Mouse (Mus musculus) NIH3T3 (cell line): ENCODE data around the gene Epha2.

Experiments
- DNase-seq: peaks from one replicate; pipeline ENCODE4 v3.0.0-alpha.2; 2012; ENCODE audit warnings: low read depth

Gene Epha2

DNA sequence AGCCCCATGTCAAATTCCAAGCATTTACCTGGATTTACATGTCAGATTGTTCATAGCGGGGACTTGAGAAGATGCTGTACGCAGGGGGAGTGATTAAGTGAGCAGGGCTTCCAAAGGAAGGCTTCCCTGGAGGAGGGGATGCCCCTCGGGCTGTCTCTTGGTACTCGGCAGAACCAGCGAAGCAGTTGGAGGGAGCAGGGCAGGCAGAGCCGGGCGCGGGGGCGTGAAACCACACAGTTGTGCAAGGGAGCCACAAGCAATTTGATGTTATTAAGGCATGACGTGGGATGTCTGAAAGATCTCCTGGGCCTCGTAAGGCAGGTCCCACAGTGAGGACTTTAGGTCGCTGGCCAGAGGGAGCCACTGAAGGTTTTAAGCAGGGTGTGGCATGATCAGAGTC, 28.9 kb downstream of the Epha2 start:
- peak; percentile 82 for DNase-seq

DNA sequence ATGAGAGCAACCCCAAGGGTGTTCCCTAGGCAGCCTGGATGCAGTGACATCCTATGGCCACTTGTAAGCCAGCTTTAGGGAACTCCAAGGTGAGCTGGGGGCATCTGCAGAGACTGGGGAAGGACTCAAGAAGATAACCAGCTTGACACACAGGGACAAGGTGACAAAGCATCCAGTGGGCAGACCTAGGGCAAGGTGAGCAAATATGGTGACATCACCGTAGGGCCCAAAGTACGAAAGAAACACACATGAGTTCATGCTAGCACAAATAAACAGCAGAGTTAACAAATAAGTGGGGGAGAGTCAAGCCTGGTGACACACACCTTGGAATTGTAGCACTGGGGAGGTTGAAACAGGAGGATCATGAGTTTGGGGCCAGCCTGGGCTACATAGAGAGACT, 30.4 kb downstream of the Epha2 start:
- DNase-seq: no peak

DNA sequence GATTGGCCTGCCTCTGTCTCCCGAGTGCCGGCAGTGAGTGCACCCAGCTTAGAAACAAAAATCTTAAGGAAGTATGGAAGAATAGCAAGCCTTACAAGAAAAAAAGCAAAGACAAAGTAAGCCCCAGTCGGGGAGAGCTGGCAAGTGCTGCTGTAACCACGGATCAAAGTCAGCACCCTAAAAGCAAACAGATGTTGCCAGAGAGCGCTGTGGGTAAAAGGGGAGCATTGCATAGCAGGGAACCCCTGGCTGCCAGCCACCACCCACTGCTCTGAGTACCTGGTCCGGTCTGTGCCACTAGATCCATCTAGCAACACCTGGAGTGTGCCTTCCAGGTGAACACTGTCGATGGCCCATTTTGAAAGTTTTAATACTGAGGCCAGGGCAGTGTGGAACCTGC, 31.2 kb downstream of the Epha2 start:
- peak; percentile 66 for DNase-seq

DNA sequence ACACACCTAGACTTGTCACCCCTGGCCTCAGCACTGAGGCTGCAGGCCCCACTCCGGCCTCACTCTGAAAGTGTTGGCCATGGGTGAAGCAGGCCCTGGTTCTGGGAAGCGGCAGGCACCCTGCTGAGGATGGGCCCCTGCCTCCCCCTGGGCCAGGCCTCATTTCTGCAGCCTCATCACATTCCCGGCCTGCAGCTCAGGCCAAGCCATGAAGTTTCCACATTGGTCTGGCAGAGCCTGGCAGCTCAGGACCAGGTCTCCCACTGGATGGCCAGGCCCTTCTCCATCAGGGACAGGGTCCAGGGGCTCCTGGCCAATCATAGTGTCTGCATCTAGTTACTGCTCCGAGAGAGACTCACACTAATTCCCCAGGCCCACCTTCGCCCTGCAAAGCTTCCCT, 33.7 kb downstream of the Epha2 start:
- DNase-seq: peak; percentile 53

DNA sequence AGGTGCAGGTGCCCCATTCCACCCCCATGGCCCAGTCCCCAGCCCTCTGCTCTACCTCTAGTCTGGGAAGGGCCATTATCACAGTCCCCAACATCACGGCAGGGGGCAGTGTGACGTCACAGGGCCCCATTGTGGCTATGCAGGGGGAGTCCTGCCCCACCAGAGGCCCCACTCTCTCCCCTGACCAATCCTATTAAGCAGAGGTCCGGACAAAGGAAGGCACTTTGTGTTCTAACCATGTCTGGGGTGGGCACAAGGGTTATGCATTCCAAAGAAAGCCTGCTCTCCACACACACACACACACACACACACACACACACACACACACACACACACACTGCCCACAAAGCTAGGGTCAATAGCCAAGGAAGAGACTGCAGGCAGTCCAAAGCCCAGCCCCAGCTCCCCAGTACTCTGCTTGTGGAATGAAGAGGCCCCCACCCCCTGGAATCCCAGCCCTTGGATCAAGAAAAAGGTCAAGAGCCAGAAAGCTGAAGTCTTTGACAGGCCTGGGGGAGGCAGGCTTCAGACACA, 34.3 kb downstream of the Epha2 start:
- DNase-seq: no peak

DNA sequence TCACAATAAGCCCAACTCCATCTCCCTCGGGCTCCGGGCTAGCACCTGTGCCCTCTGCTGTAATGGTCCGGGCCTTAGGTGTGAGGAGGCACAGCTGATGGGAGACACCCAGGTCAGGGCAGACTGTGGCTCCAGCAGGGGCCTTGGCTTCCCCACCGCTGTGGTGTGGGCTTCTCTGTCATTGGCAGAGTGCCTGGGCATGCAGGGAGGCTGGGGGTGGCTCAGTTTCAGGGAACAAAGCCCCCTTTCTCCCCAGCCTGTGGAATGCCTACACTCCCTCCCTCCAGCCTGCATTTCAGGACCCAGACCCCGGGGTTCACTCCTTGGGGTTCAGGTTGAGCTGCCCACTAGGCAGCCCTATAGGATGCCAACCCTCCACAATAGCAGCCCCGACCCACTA, 35.2 kb downstream of the Epha2 start:
- DNase-seq: no peak

DNA sequence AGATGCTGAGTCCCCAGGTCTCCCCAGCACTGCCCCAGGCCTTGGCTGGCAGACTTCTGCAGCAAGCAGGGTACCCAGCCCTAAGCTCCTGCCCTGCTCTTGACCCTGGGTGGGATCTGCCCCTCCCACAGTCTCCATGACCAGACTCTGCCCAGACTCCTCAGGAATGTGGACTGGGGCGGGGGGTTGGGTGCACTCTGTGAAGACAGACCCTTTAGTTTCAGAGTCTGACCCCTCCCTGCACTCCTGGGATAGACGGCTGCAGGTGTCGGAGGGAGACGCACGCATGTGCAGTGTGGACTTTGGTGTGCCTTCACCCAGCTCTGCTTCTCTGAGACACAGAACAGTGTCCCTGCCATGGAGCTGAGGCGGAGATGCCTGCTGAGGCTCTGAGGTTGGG, 36.9 kb downstream of the Epha2 start:
- DNase-seq: no peak

DNA sequence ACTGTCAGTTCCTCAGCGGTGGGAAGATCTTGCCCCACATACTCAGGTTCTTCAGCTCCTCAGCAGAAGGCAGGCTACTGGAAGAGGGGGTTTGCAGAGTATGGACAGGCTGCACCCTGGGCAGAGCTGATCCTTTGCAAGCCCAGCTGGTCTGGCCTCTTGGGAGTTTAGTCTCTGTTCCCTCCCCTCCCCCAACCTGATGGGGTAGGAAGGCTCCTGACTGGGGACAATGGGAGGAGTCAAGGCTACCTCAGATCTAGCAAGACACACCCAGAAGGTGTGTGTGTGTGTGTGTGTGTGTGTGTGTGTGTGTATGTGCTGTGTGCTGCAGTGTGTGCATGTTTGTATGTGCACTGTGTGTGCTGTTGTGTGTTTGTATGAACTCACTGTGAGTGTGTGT, 37.8 kb downstream of the Epha2 start:
- DNase-seq: peak; percentile 54

DNA sequence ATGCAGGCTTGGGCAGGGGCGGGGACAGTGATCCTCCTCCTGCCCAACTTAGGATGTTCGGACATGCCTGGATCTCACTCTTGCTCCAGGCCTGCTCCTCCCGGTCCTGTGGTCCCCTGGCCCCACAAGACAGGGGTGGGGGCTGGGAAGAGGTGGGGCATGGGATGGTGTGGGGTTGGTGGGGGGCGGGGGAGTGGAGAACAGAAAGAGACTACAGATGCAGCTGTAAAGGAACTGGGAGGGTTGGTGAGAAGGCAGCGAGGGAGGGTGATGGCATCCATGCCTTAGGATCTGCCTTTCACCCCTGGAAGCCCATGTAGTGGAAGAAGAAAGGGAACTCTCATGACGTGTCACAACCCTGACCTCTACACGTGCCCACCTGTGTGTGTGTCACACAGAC, 40.4 kb downstream of the Epha2 start:
- DNase-seq: no peak

DNA sequence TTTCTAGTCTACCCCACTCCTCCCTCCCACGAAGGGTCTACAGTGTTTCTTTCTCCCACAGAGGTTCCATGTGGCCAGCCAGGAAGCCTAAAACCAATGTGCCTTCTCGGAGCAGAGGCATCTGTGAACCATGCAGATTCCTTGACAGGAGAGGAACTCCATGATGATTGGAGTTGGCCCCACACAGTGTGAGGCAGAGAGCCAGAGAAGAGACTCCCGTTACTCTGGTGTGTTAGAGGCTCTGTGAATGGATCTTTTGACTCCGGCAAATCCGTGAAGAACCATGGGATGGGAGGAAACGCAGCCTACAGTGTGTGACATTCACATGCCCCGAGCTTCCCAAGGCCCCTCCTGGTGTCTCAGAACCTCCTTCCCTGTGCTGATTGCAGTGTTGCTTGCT, 42.5 kb downstream of the Epha2 start:
- DNase-seq: no peak

DNA sequence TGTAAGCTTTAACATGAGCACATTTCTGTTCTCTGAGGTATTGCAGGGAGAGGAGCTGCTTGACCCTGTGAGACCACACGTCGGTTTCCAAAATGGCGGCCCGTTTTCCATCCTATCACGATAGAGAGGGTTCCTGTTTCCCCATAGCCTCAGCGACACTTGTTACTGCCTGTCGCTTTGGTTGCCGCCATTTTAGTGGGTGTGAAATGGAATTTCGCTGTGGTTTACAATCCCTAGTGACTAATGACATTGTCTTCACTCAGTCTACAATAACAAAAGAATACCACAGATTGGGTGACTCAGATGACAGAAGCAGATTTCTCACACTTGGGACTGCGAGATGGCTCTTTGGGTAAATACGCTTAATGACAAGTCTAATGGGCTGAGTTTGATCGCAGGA, 44.2 kb downstream of the Epha2 start:
- DNase-seq: no peak

DNA sequence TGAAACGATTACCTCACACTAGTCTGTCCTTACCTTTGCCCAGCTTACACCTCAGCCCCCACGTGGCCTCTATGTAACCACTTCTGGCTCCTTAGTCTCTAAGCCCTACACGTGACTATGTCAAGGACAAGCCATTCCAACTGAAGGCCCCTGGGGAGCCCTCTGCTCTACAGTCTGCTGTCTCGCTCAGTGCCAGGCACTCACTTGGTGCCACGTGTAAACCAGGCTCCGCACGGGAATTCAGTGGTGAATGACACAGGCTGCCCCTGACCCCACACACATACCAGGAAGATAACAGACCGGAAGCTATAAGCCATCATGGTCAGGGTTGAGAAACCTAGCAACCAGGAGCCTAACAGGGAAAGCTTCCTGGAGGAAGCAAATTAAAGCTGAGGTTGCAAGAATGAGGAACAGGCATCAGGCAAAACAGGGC, 46.3 kb downstream of the Epha2 start:
- DNase-seq: no peak

DNA sequence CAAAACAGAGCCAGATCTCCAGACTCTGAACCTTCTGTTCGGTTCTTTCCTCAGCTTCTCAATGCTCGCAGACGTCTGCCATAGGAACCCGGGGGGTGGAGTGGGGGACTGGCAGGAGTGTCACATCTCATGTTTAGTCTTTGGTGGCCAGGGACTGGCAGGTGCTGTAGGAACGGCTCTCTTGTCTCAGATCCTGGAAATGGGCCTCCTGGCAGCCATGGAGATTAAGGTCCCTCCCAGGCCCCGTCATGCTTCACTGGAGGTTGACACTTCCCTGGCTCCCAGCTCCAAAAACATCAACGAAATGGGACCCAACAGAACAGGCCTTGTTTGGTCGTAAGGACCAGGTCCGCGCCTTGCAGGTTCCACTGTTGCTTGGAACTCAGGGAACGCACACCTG, 47.6 kb downstream of the Epha2 start:
- DNase-seq: no peak

DNA sequence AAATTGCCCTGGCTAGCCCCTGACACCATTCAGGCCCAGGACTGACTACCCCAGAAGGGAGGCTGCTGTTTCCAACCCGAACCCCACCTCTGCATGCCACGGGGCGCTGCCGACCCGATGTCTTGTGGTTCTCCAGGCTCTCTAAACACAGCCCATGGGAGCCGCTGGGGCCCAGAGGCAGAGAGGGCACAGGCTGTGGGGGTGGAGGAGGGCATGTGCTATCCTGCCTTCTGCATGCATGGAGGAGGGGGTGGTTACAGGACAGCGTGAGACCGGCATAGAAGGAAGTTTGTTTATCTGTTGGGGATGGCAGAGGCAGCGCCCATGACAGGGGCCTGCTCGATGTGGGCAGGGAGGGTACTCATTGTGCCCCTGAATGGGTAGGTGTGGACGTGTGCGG, 49.0 kb downstream of the Epha2 start:
- no peak for DNase-seq

DNA sequence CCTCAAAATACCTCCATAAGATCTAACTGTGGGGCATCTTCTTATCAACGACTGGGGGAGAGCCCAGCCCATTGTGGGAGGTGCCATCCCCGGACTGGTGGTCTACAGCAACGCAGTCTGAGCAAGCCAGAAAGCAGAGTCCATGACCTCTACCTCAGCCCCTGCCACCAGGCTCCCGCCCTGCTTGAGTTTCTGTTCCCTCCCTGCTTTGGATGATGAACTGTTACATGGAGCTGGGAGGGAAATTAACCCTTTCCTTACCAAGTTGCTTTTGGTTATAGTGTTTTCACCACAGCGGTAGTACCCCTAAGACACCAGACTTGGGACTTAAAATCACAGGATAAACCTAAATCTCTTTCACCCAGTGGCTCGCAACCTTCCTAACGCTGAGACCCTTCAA, 50.9 kb downstream of the Epha2 start:
- DNase-seq: no peak

DNA sequence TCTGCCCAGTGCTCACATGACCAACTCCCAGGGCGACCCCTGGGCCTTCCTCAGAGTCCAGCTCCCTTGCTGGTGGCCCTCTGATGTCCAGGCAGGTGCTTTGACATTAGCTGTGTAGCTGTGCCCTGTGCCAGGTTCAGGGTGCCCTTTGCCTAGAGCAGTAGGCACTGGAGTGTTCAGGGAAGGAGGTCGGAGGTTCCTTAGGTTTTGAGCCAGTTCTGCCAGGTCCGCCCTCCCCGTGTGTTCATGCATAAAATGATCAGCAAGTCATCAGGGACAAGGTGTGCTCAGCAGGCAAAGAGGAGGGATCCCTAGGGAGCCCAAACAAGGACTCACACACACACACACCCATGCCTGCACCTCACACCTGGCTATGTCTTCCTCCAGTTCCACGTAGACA, 51.9 kb downstream of the Epha2 start:
- DNase-seq: no peak

DNA sequence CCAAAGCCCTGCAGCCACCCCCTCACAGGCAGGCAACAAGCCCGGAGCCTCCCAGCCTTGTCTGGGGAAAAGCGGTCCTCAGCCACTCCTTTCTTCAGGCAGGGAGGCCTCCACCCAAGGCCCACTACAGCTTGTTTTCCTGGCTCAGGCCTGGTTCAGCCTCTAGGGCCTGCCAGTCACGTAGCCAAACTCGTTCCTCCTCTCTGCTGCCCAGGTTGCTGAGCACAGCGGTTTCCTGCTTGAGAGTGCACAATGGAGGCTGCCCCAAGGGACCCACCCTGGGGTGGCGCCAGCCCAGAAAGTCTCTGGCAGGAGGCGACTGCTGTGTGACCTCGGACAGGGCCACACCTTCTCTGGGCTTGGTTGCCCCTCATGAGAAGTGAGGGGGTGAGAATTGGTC, 52.8 kb downstream of the Epha2 start:
- no peak for DNase-seq

DNA sequence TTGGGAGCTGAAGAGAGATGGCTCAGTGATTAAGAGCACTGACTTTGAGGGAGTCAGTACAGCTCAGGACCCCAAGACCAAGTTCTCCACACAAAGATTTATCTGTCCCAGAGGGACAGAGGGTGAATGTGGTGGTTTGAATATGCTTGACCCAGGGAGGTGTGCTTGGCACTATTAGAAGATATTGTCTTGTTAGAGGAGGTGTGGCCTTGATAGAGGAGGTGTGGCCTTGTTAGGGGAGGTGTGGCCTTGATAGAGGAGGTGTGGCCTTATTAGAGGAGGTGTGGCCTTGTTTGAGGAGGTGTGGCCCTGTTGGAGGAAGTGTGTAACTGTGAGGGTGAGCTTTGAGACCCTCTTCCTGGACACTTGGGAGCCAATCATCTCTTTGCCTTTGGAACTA, 56.8 kb downstream of the Epha2 start:
- no peak for DNase-seq

DNA sequence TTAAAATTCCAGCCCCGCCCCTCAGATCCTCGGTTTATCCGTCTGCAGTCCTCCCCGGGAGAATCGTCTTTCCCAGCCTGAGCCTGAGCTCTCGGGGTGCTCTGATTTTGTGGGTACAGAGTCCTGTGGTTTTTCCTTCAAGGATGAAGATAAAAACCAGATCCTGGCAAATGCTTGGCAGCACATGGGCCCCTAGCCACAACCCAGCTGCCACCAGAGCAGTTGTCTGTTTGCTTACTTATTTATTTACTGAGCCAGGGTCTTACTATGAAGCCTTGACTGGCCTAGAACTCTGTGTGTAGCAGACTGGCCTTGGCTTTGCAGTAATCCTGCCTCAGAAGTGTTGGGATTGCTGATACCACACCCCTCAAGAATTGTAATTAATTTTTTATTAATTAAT, 58.2 kb downstream of the Epha2 start:
- no peak for DNase-seq

DNA sequence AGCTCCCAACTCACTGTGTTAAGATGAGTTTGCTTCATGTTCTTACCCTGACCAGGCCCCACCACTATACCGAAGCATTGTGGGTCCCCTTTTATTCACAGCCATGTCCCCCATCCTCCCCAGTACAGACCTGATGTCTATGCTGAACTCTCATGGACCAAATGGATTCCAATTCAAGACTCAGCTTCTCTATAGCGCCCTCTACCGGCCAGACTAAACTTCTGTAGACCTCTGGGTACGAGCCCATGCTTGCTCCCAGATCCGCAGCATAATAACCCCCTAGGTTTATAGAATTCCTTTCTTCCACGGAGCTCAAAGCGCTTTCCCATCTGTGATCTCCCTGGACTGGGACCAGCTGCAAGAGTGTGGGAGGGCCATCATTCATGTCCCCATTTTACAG, 59.8 kb downstream of the Epha2 start:
- DNase-seq: peak; percentile 67

DNA sequence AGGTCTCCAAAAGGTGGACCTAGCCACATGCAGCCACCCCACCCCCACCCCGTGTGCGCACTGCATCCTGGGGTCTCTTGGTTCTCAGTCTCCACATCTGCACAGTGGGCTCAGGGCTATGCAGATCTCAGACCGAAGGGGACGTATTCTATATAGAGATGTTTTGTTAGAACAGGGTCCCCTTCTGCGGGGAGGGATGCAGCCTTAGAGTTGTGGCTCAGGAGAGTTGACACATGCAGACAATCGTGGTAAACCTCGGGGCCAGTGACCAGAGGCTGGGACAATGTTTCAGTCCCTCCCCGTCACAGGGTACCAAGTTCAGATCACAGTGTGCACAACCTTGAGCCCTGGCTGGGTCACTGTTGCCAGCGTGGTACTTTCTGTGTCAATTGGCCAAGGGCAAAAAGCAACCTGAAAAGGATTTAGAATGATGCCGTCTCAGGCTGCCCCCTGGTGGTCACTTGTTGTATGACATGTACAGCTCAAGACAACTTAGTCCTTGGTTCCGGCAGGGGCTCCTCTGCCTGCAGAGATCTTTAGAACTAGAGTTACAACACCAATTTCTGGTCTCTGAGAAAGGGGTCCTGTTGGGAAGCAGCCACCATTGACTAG, 62.0 kb downstream of the Epha2 start:
- DNase-seq: peak; percentile 85

DNA sequence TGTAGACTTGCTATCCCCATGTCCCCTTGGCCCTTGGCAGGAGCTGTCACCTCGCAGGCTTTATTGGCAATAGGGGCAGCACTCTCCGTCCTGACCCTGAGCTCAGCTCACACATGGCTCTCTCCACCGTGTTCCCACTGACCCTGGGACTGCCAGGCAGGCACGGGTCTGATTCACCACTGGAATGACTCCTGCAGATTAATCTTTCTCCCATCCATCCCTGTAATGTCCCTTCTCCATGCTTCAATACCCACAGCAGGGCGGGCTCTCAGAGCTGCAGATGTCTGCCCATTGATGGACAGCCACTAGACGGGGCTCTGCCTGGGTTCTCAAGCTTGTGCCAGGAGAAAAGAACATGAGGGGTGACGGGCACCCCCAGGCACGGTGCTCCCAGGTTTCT, 64.1 kb downstream of the Epha2 start:
- no peak for DNase-seq

DNA sequence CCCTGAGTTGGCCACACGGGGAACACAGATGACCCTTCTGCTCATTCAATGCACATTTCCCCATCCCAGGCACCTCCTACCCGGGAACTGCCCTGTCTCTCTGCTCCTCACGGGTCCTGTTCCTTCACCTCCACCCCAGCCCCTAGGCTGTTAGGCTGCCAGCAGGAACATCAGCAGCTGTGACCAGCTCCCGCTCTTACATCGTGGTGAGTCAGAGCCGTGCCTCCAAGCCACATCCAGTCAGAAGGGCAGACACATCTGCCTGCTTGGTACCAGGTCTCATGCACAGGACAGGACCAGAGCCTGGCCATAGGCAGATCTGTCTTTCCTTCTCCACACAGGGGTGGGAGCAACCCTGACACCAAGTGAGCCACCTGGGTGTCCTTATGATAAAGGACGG, 64.8 kb downstream of the Epha2 start:
- peak; percentile 38 for DNase-seq

DNA sequence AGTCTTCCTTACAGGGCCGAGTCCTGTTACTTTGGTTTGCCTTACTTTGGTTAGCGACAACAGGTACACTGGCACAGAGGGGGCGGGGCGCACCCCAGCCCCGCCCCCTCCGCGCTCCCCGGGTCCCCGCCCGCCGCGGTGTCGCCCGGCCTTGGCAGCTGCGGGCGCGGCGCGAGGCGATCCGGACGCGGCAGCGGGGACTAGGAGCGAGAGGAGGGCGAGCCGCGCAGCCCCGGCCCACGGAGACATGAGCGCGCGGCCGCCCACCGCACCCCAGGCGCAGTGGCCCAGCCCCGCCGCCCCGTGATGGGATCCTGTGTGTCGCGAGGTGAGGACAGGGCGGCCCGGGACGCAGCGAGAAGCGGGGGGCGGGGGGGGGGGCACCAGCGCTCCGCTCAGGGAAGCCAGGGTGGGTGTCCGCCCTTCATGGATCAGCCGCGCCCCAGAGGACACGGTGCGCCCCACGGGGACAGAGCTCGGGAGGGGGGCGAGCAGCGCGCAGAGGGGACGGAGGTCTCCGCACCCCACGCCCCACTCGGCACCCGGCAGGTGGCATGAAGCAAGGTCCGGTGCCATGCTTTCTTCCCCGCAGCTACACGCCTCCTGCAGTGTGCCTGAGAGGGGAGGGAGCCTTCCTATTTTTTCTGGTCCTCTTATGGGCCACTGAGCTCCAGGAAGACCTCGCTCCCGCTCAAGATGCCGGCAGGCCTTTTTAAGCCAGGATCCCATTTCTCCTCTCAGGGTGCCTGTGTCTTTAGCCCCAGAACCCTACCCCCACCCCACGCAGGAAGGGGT, 67.2 kb downstream of the Epha2 start, which contains the start of gene Fam131c:
TSS of gene Fam131c (plus strand) at position 224 of the 795 bp plus-strand sequence.
- no peak for DNase-seq
